Comparison of ENCODE assay signal across 17 mouse cellular contexts in the genomic region with DNA sequence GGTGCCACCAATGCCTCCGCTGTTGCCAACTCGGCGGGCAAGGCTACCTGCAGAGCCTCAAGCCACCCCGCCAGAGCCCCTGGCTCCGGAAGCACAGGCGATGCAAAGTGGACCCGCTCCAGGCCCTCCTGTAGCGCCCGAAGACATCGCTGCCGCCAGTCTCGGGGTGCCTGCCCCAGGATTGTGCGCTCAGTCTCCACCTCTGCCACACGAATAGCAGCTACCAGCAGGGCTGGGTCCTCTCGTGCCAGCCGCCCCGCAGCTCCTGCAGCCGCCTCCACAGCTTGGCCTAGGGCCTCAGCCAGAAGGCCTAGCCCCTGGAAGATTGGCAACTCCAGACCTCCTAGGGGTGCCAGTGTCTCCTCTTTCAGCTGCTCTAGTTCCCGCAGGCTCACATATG. TPM values are rescaled to one million over a fixed set of nuclear protein-coding genes. Genes with fewer than 3 reads are reported as not detected.
DNase-seq lines count a peak whose midpoint lies in the region; ATAC-seq lines count a peak whose summit lies in the region.
"Had no signal": no experiment of that assay in that cellular context is flagged by ENCODE, and none has a peak within 500 bp of the region (broad histone marks: within the 10 kb centered on the region; RNA-seq: fewer than 3 reads in every experiment).

No protein-coding gene starts in this region.

- WGBS in lung, embryonic 15.5 days = 71% methylated on average over 19 of the region's 19 CpGs
- whole genome bisulfite sequencing in hindbrain, embryonic 12.5 days = 67% methylated on average over 19 of the region's 19 CpGs
- WGBS in midbrain, embryonic 16.5 days = 69% methylated on average over 19 of the region's 19 CpGs

- H3K4me3 ChIP-seq in lung, embryonic 15.5 days = no peak overlapping the region
- H3K4me3 ChIP-seq in hindbrain, embryonic 12.5 days = no peak overlapping the region
- no peak overlapping the region for H3K4me3 ChIP-seq in midbrain, embryonic 16.5 days (ENCODE audit: low read depth, low read length)
- H3K4me3 ChIP-seq: erythroblast, embryonic 14.5 days; heart, embryonic 10.5 days; hindbrain, embryonic 13.5 days; liver, embryonic 13.5 days; neural tube, embryonic 12.5 days had no signal

- no peak overlapping the region for H3K27ac ChIP-seq in lung, embryonic 15.5 days
- H3K27ac ChIP-seq in hindbrain, embryonic 12.5 days = no peak overlapping the region
- H3K27ac ChIP-seq in midbrain, embryonic 16.5 days (ENCODE audit: low read length) = no peak overlapping the region
- H3K27ac ChIP-seq: heart, embryonic 10.5 days; hindbrain, embryonic 13.5 days; kidney, postnatal 0 days; liver, embryonic 13.5 days; neural tube, embryonic 12.5 days had no signal

- peaks cover 41% of the 10 kb centered on the region for H3K4me1 ChIP-seq in lung, embryonic 15.5 days
- peaks cover 29% of the 10 kb centered on the region for H3K4me1 ChIP-seq in hindbrain, embryonic 12.5 days
- H3K4me1 ChIP-seq in midbrain, embryonic 16.5 days (ENCODE audit: control insufficient read depth, insufficient read depth, low read length) = peaks cover 20% of the 10 kb centered on the region

- no peak for ATAC-seq in lung, embryonic 15.5 days (ENCODE audit: borderline replicate concordance, extremely low read depth, low FRiP score, low TSS enrichment)
- peak; percentile 4; the same call in 1 of the 2 replicates for ATAC-seq in cerebellum, adult (ENCODE audit: insufficient number of reproducible peaks, low FRiP score, low TSS enrichment)
- ATAC-seq in frontal cortex, adult (ENCODE audit: low TSS enrichment) = no peak
- no peak for ATAC-seq in hindbrain, embryonic 12.5 days (ENCODE audit: low FRiP score)
- ATAC-seq in midbrain, embryonic 16.5 days = no peak

- no peak for DNase-seq in lung, postnatal 25 days (ENCODE audit: low spot score)
- DNase-seq in cerebellum, postnatal 10 days = peak; percentile 84 to 94
- DNase-seq: gastrocnemius, postnatal 10 days; heart, postnatal 10 days; layer of hippocampus, postnatal 36 days; liver, embryonic 13.5 days had no signal

- no peaks in the 10 kb centered on the region for H3K36me3 ChIP-seq in lung, embryonic 15.5 days
- no peaks in the 10 kb centered on the region for H3K36me3 ChIP-seq in hindbrain, embryonic 12.5 days
- no peaks in the 10 kb centered on the region for H3K36me3 ChIP-seq in midbrain, embryonic 16.5 days (ENCODE audit: control insufficient read depth, insufficient read depth, low read length)
- H3K36me3 ChIP-seq: hindbrain, embryonic 13.5 days; neural tube, embryonic 12.5 days had no signal

- H3K9me3 ChIP-seq in lung, embryonic 15.5 days = no peaks in the 10 kb centered on the region
- no peaks in the 10 kb centered on the region for H3K9me3 ChIP-seq in hindbrain, embryonic 12.5 days (replicated peaks)
- H3K9me3 ChIP-seq in midbrain, embryonic 16.5 days (replicated peaks; ENCODE audit: control insufficient read depth, low read length, poor library complexity, severe bottlenecking) = no peaks in the 10 kb centered on the region
- H3K9me3 ChIP-seq: G1E; heart, embryonic 10.5 days; hindbrain, embryonic 13.5 days; liver, embryonic 13.5 days; neural tube, embryonic 12.5 days had no signal

- H3K4me2 ChIP-seq in lung, embryonic 15.5 days = peak overlapping the region; percentile 22; the same call in 1 of the 2 replicates
- H3K4me2 ChIP-seq in hindbrain, embryonic 12.5 days (replicated peaks) = no peak overlapping the region
- no peak overlapping the region for H3K4me2 ChIP-seq in midbrain, embryonic 16.5 days (ENCODE audit: low read length)
- H3K4me2 ChIP-seq: hindbrain, embryonic 13.5 days; liver, embryonic 13.5 days; neural tube, embryonic 12.5 days had no signal

- peaks cover 12% of the 10 kb centered on the region for H3K27me3 ChIP-seq in lung, embryonic 15.5 days
- peaks cover 34% of the 10 kb centered on the region for H3K27me3 ChIP-seq in hindbrain, embryonic 12.5 days
- no peaks in the 10 kb centered on the region for H3K27me3 ChIP-seq in midbrain, embryonic 16.5 days (ENCODE audit: control insufficient read depth, insufficient read depth, low read depth, low read length)

- no peak overlapping the region for H3K9ac ChIP-seq in lung, embryonic 15.5 days
- H3K9ac ChIP-seq in hindbrain, embryonic 12.5 days = no peak overlapping the region
- no peak overlapping the region for H3K9ac ChIP-seq in midbrain, embryonic 16.5 days (ENCODE audit: low read depth, low read length)
- H3K9ac ChIP-seq: hindbrain, embryonic 13.5 days; liver, embryonic 13.5 days; neural tube, embryonic 12.5 days had no signal

RNA-seq across cellular contexts. Expression of a gene that starts 2.5 kb away (rescaled TPM):
- polyA plus RNA-seq in lung, embryonic 15.5 days (2015; fragmentation: Nextera tagmentation; extraction: Ambion mirVana) = 30.3 and 32.9 TPM in 2 replicates
- 12.7 and 15.7 TPM in 2 replicates for polyA plus RNA-seq in hindbrain, embryonic 12.5 days (2016; fragmentation: Nextera tagmentation; extraction: Ambion mirVana)
- 10.5 and 12.0 TPM in 2 replicates for polyA plus RNA-seq in midbrain, embryonic 16.5 days (2015; fragmentation: Nextera tagmentation; extraction: Ambion mirVana)

RNA-seq across cellular contexts. Expression of a gene that starts 3.7 kb away (rescaled TPM):
- 9.7 and 10.0 TPM in 2 replicates for polyA plus RNA-seq in lung, embryonic 15.5 days (2015; fragmentation: Nextera tagmentation; extraction: Ambion mirVana)
- polyA plus RNA-seq in hindbrain, embryonic 12.5 days (2016; fragmentation: Nextera tagmentation; extraction: Ambion mirVana) = 63.2 and 74.0 TPM in 2 replicates
- 168 and 175 TPM in 2 replicates for polyA plus RNA-seq in midbrain, embryonic 16.5 days (2015; fragmentation: Nextera tagmentation; extraction: Ambion mirVana)

RNA-seq across cellular contexts. Expression of a gene that starts 4.1 kb away (rescaled TPM):
- polyA plus RNA-seq in lung, embryonic 15.5 days (2015; fragmentation: Nextera tagmentation; extraction: Ambion mirVana) = 76.4 and 77.3 TPM in 2 replicates
- 68.8 and 69.9 TPM in 2 replicates for polyA plus RNA-seq in hindbrain, embryonic 12.5 days (2016; fragmentation: Nextera tagmentation; extraction: Ambion mirVana)
- 40.1 and 41.6 TPM in 2 replicates for polyA plus RNA-seq in midbrain, embryonic 16.5 days (2015; fragmentation: Nextera tagmentation; extraction: Ambion mirVana)

RNA-seq across cellular contexts. Expression of a gene that starts 12.0 kb away (rescaled TPM):
- 10.1 and 12.1 TPM in 2 replicates for polyA plus RNA-seq in lung, embryonic 15.5 days (2015; fragmentation: Nextera tagmentation; extraction: Ambion mirVana)
- 2.7 and 3.2 TPM in 2 replicates for polyA plus RNA-seq in hindbrain, embryonic 12.5 days (2016; fragmentation: Nextera tagmentation; extraction: Ambion mirVana)
- 0.88 and 1.1 TPM in 2 replicates for polyA plus RNA-seq in midbrain, embryonic 16.5 days (2015; fragmentation: Nextera tagmentation; extraction: Ambion mirVana)

RNA-seq across cellular contexts. Expression of a gene that starts 17.5 kb away (rescaled TPM):
- polyA plus RNA-seq in lung, embryonic 15.5 days (2015; fragmentation: Nextera tagmentation; extraction: Ambion mirVana) = 1.5 and 1.7 TPM in 2 replicates
- polyA plus RNA-seq in hindbrain, embryonic 12.5 days (2016; fragmentation: Nextera tagmentation; extraction: Ambion mirVana) = 2.7 and 4.0 TPM in 2 replicates
- polyA plus RNA-seq in midbrain, embryonic 16.5 days (2015; fragmentation: Nextera tagmentation; extraction: Ambion mirVana) = 4.5 and 4.7 TPM in 2 replicates
- polyA plus RNA-seq: erythroblast, embryonic 14.5 days had no signal
